Mouse (Mus musculus) ZHBTc4 (cell line): ENCODE results near the gene Nlrp9a.
"Not testable (repeated sequence)": the region's sequence is repeated elsewhere in the genome, so short reads cannot be mapped to it uniquely, and the experiment has no call there.

ENCODE experiments used
- DNase-seq: peaks from one replicate; pipeline ENCODE4 v3.0.0-alpha.2; 2011; ENCODE audit warnings: low read depth, low spot score

Nlrp9a gene

GRCm38 (mm10) chr7:26534723-26535122 lies at the start of gene Nlrp9a:
TSS of gene Nlrp9a (plus strand) at chr7:26535023.
- DNase-seq, result not testable (repeated sequence)

- peak; percentile 67 for DNase-seq
Measured at GRCm38 (mm10) chr7:26489514-26489913, 45.3 kb upstream of the Nlrp9a start.

GRCm38 (mm10) chr7:26589077-26589476 lies 54.3 kb downstream of the Nlrp9a start:
- DNase-seq, result no peak

- DNase-seq, result no peak
Measured at GRCm38 (mm10) chr7:26589774-26590173, 55.0 kb downstream of the Nlrp9a start.

GRCm38 (mm10) chr7:26618364-26618763 lies 83.5 kb downstream of the Nlrp9a start, which contains the start of gene Vmn1r185:
TSS of gene Vmn1r185 (minus strand) at chr7:26618464.
- DNase-seq, result not testable (repeated sequence)
